Mouse (Mus musculus) heart, postnatal 25 days (tissue): ENCODE data around the gene Vrk3. TPM values are rescaled to one million over a fixed set of nuclear protein-coding genes. Genes with fewer than 3 reads are reported as not detected.
"Not testable (repeated sequence)": the region's sequence is repeated elsewhere in the genome, so short reads cannot be mapped to it uniquely, and the experiment has no call there.

Experiments used
- DNase-seq: peaks from one replicate; pipeline ENCODE4 v3.0.0; 2022; ENCODE audit warnings: low spot score
- intact Hi-C: fragments of 180-260 bp; cut with DNase I; formaldehyde crosslinking; loops from one replicate; pipeline ENCODE4 v1.15.1; 2025
- total RNA-seq, 2 experiments: library from RNA; stranded (reverse); gene quantifications; 2 replicates each; pipeline ENCODE4 v1.2.3; 2021

Gene Vrk3
- total RNA-seq, 2 experiments from 2014 or later, result 22.8 to 24.3 TPM

DNA sequence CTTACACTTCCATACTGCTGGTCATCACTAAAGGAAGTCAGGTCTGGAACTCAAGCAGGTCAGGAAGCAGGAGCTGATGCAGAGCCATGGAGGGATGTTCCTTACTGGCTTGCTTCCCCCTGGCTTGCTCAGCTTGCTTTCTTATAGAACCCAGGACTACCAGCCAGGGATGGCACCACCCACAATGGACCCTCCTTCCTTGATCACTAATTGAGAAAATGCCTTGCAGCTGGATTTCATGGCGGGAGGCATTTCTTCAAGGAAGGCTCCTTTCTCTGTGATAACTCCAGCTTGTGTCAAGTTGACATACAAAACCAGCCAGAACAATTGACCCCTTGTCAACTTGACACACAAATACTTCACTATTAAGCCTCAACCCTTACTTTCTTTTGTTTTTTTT lies 2.7 kb downstream of the Vrk3 start, which contains the start of gene Zfp473:
Gene Zfp473, minus strand, starts transcription at position 101 of the 400 bp plus-strand sequence.
- intact Hi-C loops, DNase-seq: not testable (repeated sequence)

DNA sequence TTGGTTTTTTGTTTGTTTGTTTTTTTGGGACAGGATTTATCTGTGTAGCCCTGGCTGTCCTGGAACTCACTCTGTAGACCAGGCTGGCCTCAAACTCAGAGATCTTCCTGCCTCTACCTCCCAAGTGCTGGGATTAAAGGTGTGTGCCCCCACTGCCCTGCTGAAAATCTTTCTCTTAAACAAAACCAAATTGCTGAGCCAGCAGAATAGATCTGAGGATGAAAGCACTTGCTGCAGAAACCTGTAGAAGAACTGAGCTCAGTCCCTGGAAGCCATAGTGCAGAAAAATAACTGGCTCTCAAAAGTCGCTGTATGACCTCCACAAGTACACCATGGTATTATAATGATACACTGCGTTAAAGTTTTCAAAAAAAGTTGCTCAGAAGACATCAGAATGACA lies 9.0 kb downstream of the Vrk3 start:
- intact Hi-C loops, result no loop called here

DNA sequence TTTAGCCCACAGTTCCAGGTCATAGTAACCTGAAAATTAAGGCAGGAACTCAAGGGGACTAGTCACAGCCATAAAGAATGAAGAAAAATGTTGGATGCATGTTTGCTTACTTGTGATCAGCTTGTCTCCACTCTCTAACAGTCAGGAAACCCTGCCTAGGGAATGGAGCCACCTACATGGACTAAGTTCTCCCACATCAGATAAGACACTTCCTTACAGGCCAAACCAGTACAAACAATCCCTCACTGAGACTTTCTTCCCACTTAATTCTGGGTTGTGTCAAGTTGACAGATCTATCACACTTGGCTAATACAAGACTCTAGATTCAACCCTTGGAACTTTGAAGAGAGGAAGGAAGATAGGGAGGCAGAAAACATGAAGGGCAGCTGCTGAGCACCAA lies 12.2 kb downstream of the Vrk3 start:
- intact Hi-C loops, result no loop called here

More for the DNA sequence above, 9.0 kb downstream of the Vrk3 start:
- DNase-seq, result no peak

DNA sequence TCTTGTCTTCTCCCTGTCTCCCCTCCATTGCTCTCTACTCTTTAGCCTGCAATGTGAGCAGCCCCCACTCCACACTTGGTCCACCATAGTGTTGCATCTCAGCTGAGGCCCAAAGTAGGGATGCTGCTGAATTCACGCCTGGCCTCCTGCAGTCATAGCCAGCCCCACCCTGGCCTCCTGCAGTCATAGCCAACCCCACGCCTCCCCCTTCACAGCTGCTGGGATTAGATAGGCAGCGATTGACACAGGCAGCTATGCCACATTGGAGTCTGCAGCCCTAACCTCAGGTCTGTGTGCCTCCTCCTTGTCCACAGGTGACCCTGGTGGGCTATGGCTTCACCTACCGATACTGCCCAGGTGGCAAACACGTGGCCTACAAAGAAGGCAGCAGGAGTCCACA lies 19.9 kb downstream of the Vrk3 start:
- no peak for DNase-seq
- intact Hi-C loops, result no loop called here

More for the DNA sequence above, 12.2 kb downstream of the Vrk3 start:
- no peak for DNase-seq

DNA sequence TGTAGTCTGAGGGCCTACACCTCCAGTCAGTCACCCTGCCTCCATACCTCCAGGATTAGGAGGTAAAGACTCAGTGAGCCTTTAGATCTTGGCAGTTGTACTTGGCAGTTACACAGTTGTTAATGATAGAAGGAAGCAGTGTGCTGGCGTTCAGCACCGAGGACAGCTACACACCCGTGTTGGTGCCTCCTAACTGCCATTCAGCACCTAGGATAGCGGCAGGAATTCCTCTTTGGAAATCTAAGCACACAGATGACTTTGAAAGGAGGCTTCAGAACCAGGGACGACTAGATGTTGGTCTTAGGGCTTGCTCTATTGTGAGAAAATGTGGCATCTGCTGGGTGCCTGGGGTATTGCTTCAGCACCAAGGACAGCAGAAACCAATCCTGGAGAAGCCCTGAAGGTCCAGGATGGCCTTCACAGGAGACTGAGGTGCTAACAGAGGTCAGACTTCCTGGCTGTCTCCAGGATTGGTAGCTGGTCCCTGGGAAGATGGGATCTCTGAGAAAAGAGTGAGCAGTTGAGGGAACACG lies 21.9 kb downstream of the Vrk3 start:
- no peak for DNase-seq
- intact Hi-C loops, result no loop called here

DNA sequence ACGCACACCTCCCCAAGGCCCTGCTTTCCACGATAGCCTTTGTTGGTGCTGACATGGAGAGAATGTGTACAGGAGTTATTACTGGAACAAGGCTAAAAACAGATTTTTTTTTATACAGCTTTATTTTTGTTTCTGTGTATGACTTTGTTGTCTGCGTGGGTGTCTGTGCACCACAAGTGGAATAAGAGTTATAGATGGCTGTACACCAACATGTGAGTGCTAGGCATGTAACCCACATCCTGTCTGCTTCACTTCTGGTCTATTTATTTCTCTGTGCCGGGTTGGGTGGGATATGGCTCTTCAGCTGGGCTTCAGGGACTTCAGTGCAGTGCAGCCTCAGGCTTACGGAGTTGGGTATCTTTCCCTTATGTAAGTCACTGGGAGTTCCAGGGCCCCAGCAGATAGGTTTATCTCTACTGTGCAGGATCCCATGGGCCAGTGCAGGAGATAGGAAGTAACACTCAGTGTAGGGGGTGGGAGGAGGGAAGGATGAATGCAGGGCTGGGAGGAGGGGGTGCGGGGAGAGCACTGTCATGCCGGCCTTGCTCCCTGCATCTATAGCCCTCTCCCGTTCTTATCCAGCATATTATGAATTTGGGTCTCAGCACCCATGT lies 24.5 kb downstream of the Vrk3 start:
- no peak for DNase-seq
- intact Hi-C loops, result no loop called here

DNA sequence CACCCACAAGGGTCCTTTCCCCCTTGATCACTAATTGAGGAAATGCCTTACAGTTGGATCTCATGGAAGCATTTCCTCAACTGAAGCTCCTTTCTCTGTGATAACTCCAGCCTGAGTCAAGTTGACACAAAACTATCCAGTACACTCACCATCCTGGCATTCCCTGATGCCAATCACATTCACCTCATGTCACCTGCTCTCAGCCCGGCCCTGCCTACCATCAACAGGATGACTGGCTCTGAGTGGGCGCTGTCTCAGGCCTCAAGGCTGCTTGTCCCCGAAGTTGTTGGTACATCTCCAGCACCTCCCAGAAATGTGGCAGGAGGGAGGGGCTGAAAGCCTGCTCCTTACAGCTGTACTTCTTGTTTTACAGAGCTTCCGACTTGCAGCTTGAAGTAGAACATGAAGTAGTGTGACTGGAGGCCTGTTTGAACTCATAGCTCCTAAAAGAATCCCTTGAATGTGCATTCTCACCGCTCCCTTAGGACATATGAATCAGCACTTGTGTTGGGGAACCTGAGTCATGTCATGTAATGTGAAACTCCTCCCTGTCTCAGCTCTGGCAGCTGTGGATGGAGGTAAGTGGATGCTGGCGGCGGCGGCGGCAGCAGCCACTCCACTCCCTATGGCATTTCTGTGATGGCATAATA lies 28.8 kb downstream of the Vrk3 start:
- intact Hi-C loops, result no loop called here
- DNase-seq, result no peak

DNA sequence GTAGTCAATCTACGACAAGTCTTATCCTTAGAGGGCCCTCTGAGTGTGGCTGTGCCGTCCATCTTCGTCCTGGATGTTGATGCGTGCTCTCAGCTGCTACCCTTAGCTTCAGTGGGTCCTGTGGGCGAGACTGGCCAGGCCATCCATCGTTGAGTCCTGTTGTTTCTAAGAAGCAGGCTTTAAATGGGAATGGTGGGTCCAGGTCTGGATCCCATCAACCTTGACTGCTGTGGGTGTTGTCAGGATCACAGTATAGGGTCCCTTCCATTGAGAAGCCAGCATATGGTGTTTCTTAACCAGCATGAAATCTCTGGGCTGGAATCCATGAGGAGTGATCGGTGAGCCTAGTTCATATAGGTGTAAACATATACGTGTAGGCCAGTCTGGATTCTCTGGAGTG lies 31.9 kb downstream of the Vrk3 start:
- no peak for DNase-seq
- intact Hi-C loops, result no loop called here

DNA sequence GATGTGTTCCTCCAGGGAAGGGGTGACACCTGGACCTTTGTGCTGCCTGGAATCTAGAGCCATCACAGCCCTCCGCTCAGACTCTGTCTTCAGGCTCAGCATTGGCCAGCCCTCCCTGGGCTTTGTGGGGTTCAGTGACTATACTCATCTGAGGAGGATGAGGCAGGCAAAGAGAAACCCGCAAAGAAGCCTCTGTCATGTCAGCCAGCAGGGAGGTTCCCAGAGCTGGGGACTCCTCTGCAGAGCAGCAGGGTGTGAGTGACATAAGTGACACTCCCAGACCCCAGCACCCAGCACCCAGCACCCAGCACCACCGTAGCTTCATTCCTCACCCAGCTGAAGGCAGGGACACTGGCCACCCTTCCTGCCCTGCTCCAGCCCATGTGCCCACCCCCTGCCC lies 41.3 kb downstream of the Vrk3 start:
- intact Hi-C loops, result no loop called here
- DNase-seq, result no peak

DNA sequence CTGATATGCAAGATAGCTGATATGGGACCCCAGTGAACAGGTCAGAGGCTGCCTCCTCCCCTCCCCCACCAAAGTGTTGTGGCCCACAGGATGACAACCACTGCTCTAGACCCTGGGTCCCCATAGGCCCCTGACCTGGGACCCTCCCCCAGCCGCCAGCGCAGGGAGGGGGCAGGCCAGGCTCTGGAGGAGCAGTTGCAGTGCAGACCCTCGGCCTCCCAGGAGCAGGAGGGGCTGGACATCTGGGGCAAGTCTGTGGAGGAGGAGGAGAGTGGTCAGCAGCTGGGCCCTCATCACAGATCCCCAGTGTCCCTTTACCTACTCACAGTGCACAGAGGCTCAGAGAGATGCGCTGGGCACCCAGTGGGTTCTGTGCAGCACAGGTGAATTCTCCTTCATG lies 41.9 kb downstream of the Vrk3 start:
- no peak for DNase-seq
- intact Hi-C loops, result no loop called here

DNA sequence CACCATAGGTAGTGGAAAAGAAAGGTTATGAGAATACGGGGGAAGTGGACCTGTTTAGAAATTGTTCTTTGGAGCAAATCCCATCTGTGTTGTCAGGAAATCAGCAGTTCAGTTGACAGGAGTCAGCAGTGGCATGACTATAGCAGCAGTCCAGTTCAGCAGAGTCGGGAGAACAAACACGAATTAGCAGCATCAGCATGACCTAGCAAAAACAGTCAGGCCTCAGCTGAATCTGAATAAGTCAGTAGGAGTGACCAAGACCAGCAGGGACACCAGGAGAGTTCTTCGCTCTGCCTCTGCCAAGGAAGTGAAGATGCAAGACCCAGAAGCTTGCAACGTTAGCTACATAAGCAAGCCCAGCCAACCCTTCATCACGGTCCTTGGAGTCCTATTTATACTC lies 44.6 kb downstream of the Vrk3 start:
- intact Hi-C loops, result no loop called here
- no peak for DNase-seq

DNA sequence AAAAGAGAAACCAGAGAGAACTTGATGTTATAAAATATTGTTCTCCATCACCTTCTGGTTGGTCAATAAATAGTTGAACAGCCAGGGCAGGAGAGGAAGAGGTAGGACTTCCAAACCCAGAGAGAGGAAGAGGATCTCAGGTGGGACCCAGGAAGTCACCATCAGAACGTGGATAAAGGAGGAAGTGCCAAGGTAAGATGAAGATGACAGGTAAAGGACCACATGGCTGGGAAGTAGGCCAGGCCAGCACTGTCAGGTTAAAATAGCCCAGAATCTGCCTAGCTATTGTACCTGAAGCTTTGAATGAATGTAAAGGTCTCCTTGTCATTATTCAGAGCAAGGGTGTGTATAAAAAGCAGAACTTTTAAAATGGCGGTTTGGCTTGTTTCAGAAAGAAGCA lies 60.7 kb downstream of the Vrk3 start:
- intact Hi-C loops, result no loop called here
- no peak for DNase-seq

DNA sequence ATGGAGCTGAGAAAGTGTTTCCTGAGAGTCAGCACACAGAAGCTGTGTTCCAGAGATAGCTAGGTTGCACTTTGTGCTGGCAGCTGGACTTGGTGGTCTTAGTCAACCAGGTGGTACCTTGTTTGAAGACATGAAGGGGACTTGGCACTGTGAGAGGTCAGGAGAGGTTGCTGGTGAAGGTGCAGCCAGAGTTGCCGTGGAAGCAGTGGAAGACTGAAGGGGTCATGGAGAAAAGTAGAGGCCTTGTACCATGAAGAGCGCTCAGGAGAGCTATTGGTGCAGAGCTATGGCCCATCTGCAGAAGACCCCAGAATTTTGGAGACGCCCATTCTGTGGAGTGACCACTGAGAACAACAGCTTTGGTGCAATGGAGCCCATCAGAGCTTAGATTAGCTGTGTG lies 61.3 kb downstream of the Vrk3 start:
- no peak for DNase-seq
- intact Hi-C loops, result no loop called here

DNA sequence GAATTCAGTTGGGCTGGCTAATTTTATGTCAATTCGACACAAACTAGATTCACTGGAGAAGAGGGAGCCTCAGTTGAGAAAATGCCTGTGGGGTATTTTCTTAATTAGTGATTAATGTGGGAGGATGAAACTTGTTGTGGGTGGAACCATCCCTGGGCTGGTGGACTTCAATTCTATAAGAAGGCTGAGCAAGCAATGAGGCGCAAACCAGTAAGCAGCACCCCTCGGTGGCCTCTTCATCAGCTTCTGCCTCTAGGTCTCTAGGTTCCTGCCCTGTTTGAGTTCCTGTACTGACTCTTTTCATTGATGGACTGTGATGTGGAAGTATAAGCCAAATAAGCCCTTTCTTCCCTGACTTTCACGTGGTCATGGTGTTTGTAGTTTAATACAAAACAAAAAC lies 62.2 kb downstream of the Vrk3 start:
- DNase-seq, result no peak
- intact Hi-C loops, result no loop called here

DNA sequence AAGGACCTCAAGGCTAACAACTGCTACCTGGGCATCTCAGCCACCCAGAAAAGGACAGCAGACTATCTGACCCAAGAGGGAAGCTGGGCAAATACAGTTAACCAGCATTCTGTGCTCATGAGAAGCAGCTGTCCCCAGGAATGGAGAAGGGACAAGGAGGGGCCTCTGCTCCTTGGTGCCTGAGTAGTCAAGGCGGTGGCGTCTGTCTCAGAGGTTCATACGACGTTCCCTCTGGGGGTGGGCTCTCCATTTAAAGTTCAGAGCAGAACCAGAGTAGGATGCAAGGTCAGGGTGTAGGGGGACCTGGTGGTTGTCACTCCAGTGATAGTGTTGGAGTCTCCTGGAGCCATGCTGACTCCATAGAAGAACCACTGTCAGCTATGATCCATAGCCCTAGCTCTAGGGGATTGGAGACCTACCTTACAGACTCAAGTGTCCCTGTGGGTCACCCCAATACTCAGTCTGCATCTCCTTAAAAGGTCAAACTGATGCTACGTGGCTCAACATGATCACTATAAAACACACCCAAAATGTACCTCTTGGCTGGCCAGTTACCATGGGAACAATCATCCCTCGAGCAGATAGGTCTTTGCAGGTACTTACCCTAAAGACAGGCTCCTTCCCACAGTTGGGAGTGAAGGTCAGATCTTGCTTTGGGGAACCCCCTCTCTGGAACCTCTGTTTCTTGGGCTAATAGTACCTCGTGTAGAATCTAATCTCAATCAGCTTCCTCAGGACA lies 62.8 kb downstream of the Vrk3 start:
- intact Hi-C loops, result no loop called here

DNA sequence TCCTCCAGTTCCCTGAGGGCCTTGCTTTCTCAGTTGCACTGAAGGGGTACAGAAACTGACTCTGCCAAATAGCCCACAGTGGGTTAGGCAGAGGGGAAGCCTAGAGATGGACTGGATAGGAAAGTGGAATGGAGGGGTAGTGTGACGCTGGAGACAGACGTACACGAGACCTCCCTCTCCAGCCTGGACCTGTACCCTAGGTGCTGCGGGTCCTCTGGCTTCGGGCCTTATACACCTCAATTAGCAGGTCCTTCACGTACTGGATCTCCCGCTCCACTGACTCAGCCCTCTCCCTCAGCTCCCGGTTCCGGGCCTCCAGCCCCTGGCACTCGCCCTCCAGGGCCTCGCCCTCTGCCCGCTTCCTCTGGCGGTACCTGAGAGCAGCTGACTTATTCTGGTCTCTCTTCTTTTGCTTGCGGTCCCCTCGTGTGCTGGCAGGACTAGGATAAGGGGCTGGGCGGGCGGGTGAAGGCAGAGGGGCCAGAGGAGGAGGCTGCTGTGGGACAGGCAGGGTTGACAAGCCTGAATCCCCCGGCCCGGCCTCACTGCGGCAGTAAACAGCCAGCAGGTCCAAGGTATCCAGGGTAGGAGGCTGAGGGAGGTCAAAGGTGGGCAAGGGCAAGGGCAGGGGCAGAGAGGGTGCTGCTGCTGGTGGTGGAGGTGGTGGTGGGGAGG lies 64.6 kb downstream of the Vrk3 start:
- no peak for DNase-seq
- intact Hi-C loops, result no loop called here

More for the DNA sequence above, 62.8 kb downstream of the Vrk3 start:
- DNase-seq, result no peak

DNA sequence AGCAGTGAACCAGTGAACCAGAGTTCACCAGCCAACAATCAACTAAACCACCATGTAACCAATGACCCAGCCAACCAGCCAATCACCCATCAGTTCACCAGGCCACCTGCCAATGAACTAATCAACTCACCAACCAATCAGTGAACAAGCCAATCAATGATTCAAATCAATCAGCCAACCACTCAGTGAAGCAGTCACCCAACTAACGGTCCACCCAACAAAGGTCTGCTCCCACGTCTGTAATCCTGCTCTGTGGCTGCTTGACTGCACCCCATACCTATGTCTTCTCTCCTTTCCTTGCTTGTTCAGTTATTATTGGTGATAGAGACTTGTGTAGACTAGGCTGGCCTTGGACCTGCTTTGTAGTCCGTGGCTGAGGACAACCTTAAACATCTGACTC lies 65.8 kb downstream of the Vrk3 start:
- intact Hi-C loops, result no loop called here
- DNase-seq, result no peak

DNA sequence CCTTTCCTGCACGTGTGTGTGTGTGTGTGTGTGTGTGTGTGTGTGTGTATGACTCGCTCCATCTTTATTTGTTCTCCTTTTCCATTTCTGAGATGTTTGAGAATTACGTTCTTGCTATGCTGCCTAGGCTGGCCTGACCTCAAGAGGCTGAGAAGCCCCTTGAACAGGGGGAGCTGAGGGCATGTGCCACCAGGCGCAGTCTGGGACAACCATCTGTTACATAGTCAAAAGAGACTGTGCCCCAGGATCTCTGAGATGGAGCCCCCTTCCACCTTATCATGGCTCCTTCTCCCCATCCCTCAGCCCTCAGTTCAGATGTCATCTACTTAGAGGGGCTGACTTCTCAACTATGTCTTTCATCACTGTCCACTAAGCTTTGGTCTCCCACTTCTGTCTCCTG lies 66.2 kb downstream of the Vrk3 start:
- intact Hi-C loops, result no loop called here
- DNase-seq, result no peak

DNA sequence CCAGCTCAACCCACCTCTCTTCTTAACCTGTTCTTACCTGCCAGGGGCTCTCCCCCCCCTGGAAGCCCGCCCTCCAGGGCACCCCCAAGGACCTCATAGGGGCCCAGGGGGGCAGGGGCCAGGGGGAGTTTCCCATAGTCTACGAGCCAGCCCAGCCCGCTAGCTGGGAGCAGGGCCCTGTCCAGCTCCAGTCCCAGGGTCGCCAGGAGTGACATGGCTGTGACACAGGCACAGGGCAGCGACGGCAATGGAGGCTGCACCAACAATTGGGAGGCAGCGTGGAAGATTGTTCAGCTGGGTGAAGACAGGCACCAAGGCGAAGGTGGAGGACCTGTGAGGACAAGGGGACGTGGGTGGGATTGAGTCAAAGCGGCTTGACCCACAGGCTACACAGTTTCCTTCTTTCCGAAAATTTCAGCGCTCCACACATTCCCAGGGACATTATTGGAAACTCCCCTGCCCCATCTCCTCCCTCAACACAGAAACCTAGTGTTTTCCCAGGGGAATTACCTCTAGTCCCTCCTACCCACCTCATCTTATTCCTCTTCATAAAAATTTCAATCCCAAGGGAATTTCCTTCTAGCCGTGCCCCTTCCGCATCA lies 66.8 kb downstream of the Vrk3 start:
- intact Hi-C loops, result no loop called here
- no peak for DNase-seq
